Mouse (Mus musculus) frontal cortex, postnatal 25 days (tissue): Measurements from ENCODE around the gene Slc6a17.

ENCODE experiments used
- DNase-seq, 2 experiments: peaks; one replicate each; pipeline ENCODE4 v3.0.0; 2022; ENCODE audit warnings: low spot score in 2 of 2

Slc6a17 gene

GRCm38 (mm10) chr3:107466577-107466976, 51.2 kb downstream of the Slc6a17 start:
- DNase-seq = peak; percentile 79 to 81

GRCm38 (mm10) chr3:107462160-107462559, 55.7 kb downstream of the Slc6a17 start:
- peak; percentile 74 to 79 for DNase-seq

- no peak for DNase-seq
Measured at GRCm38 (mm10) chr3:107459773-107460431, 57.9 kb downstream of the Slc6a17 start.

GRCm38 (mm10) chr3:107459196-107459772, 58.5 kb downstream of the Slc6a17 start, which contains the start of gene Kcnc4:
Kcnc4 (minus strand) TSS chr3:107459552.
- DNase-seq = no peak

GRCm38 (mm10) chr3:107458528-107459195, 59.2 kb downstream of the Slc6a17 start:
- peak in 1 of 2 experiments; percentile 32 for DNase-seq

- DNase-seq = no peak
Measured at GRCm38 (mm10) chr3:107458104-107458503, 59.7 kb downstream of the Slc6a17 start.

- no peak for DNase-seq
Measured at GRCm38 (mm10) chr3:107454280-107454679, 63.5 kb downstream of the Slc6a17 start.

GRCm38 (mm10) chr3:107446822-107447221, 71.0 kb downstream of the Slc6a17 start:
- DNase-seq = no peak

- DNase-seq = no peak
Measured at GRCm38 (mm10) chr3:107443866-107444265, 74.0 kb downstream of the Slc6a17 start.

- peak; percentile 47 to 64 for DNase-seq
Measured at GRCm38 (mm10) chr3:107442191-107442590, 75.6 kb downstream of the Slc6a17 start.

GRCm38 (mm10) chr3:107441306-107441705, 76.5 kb downstream of the Slc6a17 start:
- DNase-seq = no peak

GRCm38 (mm10) chr3:107439280-107439679, 78.5 kb downstream of the Slc6a17 start:
- no peak for DNase-seq

- DNase-seq = no peak
Measured at GRCm38 (mm10) chr3:107437666-107438065, 80.2 kb downstream of the Slc6a17 start.

GRCm38 (mm10) chr3:107436434-107436833, 81.4 kb downstream of the Slc6a17 start:
- no peak for DNase-seq

GRCm38 (mm10) chr3:107433614-107434013, 84.2 kb downstream of the Slc6a17 start:
- no peak for DNase-seq

GRCm38 (mm10) chr3:107431268-107431667, 86.5 kb downstream of the Slc6a17 start:
- DNase-seq = no peak

- DNase-seq = peak in 1 of 2 experiments; percentile 23
Measured at GRCm38 (mm10) chr3:107424258-107425041, 93.4 kb downstream of the Slc6a17 start.

- no peak for DNase-seq
Measured at GRCm38 (mm10) chr3:107420156-107420555, 97.7 kb downstream of the Slc6a17 start.
